ENCODE assay signal across 17 mouse cellular contexts in the genomic region with DNA sequence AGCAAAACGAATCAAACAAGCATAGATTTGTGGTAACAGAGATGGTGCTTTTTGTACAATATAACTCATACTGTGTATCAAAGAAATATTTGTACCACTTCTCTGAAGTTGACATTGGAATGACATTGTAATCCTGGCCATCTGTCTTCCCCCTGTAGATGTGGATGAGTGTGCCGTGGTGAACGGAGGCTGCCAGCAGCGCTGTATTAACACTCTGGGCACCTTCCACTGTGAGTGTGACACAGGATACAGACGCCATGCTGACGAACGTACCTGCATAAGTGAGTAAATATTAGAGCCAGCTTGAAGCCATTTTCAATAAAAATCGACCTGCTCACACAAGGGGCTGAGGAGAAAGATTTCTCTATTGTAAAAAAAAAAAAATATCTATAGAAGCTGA.
DNase-seq lines count a peak whose midpoint lies in the region; ATAC-seq and TF ChIP-seq lines count a peak whose summit lies in the region.
"Had no signal": no experiment of that assay in that cellular context is flagged by ENCODE, and none has a peak within 500 bp of the region (broad histone marks: within the 10 kb centered on the region; RNA-seq: fewer than 3 reads in every experiment).

No protein-coding gene starts in this region.

- no peaks in the 10 kb centered on the region for H3K4me1 ChIP-seq in forebrain, embryonic 12.5 days
- H3K4me1 ChIP-seq in forebrain, postnatal 0 days (ENCODE audit: insufficient read depth), result no peaks in the 10 kb centered on the region
- peaks cover 9% of the 10 kb centered on the region; the same call in 1 of the 2 replicates for H3K4me1 ChIP-seq in forebrain, embryonic 15.5 days
- H3K4me1 ChIP-seq: embryonic facial prominence, embryonic 12.5 days; heart, embryonic 10.5 days; hindbrain, embryonic 15.5 days; kidney, embryonic 15.5 days had no signal

- H3K4me2 ChIP-seq in forebrain, embryonic 12.5 days, result no peak overlapping the region
- H3K4me2 ChIP-seq in forebrain, postnatal 0 days (ENCODE audit: low read depth), result no peak overlapping the region
- H3K4me2 ChIP-seq in forebrain, embryonic 15.5 days (replicated peaks), result no peak overlapping the region
- H3K4me2 ChIP-seq: embryonic facial prominence, embryonic 12.5 days; hindbrain, embryonic 15.5 days; kidney, embryonic 15.5 days had no signal

- H3K9ac ChIP-seq in forebrain, embryonic 12.5 days, result no peak overlapping the region
- no peak overlapping the region for H3K9ac ChIP-seq in forebrain, postnatal 0 days
- no peak overlapping the region for H3K9ac ChIP-seq in forebrain, embryonic 15.5 days (replicated peaks)
- H3K9ac ChIP-seq: embryonic facial prominence, embryonic 12.5 days; hindbrain, embryonic 15.5 days; kidney, embryonic 15.5 days had no signal

- 0 out of 2 replicates have a peak, but pooled peaks have one; percentile 65 for ATAC-seq in forebrain, embryonic 12.5 days (ENCODE audit: low FRiP score)
- no peak for ATAC-seq in forebrain, postnatal 0 days
- peak; percentile 66; the same call in 1 of the 2 replicates for ATAC-seq in forebrain, embryonic 15.5 days (replicated peaks)
- ATAC-seq: intestine, postnatal 0 days; lung, postnatal 0 days had no signal

- no peak for TF ChIP-seq CTCF in forebrain, postnatal 0 days (IDR thresholded peaks at IDR 0.05; ENCODE audit: low read depth)
- no peak for TF ChIP-seq CTCF in layer of hippocampus, adult 2 months (conservative IDR thresholded peaks at IDR 0.05)

- no peak for DNase-seq in forebrain, postnatal 0 days
- no peak for DNase-seq in layer of hippocampus, adult 2 months (ENCODE audit: low spot score in 2 of 2)
- no peak for DNase-seq in layer of hippocampus, postnatal 25 days (ENCODE audit: extremely low spot score in 1 of 2, low spot score in 1 of 2)
- peak; percentile 37 for DNase-seq in brain, adult 2 months (ENCODE audit: low read depth, low spot score)
- DNase-seq in heart, adult 9 months (ENCODE audit: low spot score in 2 of 2), result no peak
- DNase-seq: gastrocnemius, postnatal 25 days; liver; right cerebral cortex, postnatal 4 days had no signal

- H3K27ac ChIP-seq in forebrain, embryonic 12.5 days, result no peak overlapping the region
- no peak overlapping the region for H3K27ac ChIP-seq in forebrain, postnatal 0 days (ENCODE audit: low read depth, low read length)
- peak overlapping the region; percentile 59 for H3K27ac ChIP-seq in layer of hippocampus, adult 2 months
- no peak overlapping the region; the same call in 1 of the 2 replicates for H3K27ac ChIP-seq in forebrain, embryonic 15.5 days (replicated peaks)
- H3K27ac ChIP-seq: embryonic facial prominence, embryonic 12.5 days; heart, embryonic 10.5 days; hindbrain, embryonic 15.5 days; kidney, embryonic 15.5 days had no signal

- H3K9me3 ChIP-seq in forebrain, embryonic 12.5 days, result no peaks in the 10 kb centered on the region
- H3K9me3 ChIP-seq in forebrain, postnatal 0 days (ENCODE audit: low read length), result no peaks in the 10 kb centered on the region
- no peaks in the 10 kb centered on the region for H3K9me3 ChIP-seq in forebrain, embryonic 15.5 days
- H3K9me3 ChIP-seq: embryonic facial prominence, embryonic 12.5 days; heart, embryonic 10.5 days; hindbrain, embryonic 15.5 days; kidney, embryonic 15.5 days had no signal

- no peak overlapping the region for H3K4me3 ChIP-seq in forebrain, embryonic 12.5 days (replicated peaks)
- H3K4me3 ChIP-seq in forebrain, postnatal 0 days (ENCODE audit: low read depth, low read length), result no peak overlapping the region
- H3K4me3 ChIP-seq in layer of hippocampus, adult 2 months, result no peak overlapping the region
- no peak overlapping the region for H3K4me3 ChIP-seq in forebrain, embryonic 15.5 days
- H3K4me3 ChIP-seq: embryonic facial prominence, embryonic 12.5 days; erythroblast, embryonic 14.5 days; heart, embryonic 10.5 days; hindbrain, embryonic 15.5 days; kidney, embryonic 15.5 days had no signal

- no peaks in the 10 kb centered on the region for H3K27me3 ChIP-seq in forebrain, embryonic 12.5 days
- no peaks in the 10 kb centered on the region for H3K27me3 ChIP-seq in forebrain, postnatal 0 days (ENCODE audit: insufficient read depth, low read length)
- no peaks in the 10 kb centered on the region for H3K27me3 ChIP-seq in forebrain, embryonic 15.5 days
- H3K27me3 ChIP-seq: embryonic facial prominence, embryonic 12.5 days; hindbrain, embryonic 15.5 days; kidney, embryonic 15.5 days had no signal

- WGBS in forebrain, embryonic 12.5 days, result 66% methylated on average over 8 of the region's 8 CpGs
- 43% methylated on average over 8 of the region's 8 CpGs for WGBS in forebrain, postnatal 0 days
- 48% methylated on average over 8 of the region's 8 CpGs for WGBS in forebrain, embryonic 15.5 days

- H3K36me3 ChIP-seq in forebrain, embryonic 12.5 days (replicated peaks), result no peaks in the 10 kb centered on the region
- H3K36me3 ChIP-seq in forebrain, postnatal 0 days (ENCODE audit: insufficient read depth), result no peaks in the 10 kb centered on the region
- H3K36me3 ChIP-seq in forebrain, embryonic 15.5 days, result no peaks in the 10 kb centered on the region
- H3K36me3 ChIP-seq: embryonic facial prominence, embryonic 12.5 days; heart, embryonic 10.5 days; hindbrain, embryonic 15.5 days; kidney, embryonic 15.5 days had no signal
